Mouse (Mus musculus): Measurements from ENCODE around the gene Prr9. TPM values are rescaled to one million over a fixed set of nuclear protein-coding genes. Genes with fewer than 3 reads are reported as not detected.

Prr9 gene
- polyA plus RNA-seq, 1 experiment from 2014 or later = not detected

Other genes starting within 250 kb of the Prr9 start
- gene Pglyrp3, start 109.4 kb downstream of the Prr9 start, polyA plus RNA-seq (2014; fragmentation: Nextera tagmentation; extraction: Ambion mirVana) = not detected in 2 replicates
- gene Lor, start 40.8 kb downstream of the Prr9 start, polyA plus RNA-seq (2014; fragmentation: Nextera tagmentation; extraction: Ambion mirVana) = 0.22 and 0.36 TPM in 2 replicates
- not detected in 2 replicates for gene Lelp1, start 18.8 kb upstream of the Prr9 start, polyA plus RNA-seq (2014; fragmentation: Nextera tagmentation; extraction: Ambion mirVana)
- gene Sprr2a1, start 91.9 kb upstream of the Prr9 start, polyA plus RNA-seq (2014; fragmentation: Nextera tagmentation; extraction: Ambion mirVana) = 0.16 TPM in 1 of 2 replicates, not detected in the other
- gene Sprr2a2, start 92.0 kb upstream of the Prr9 start, polyA plus RNA-seq (2014; fragmentation: Nextera tagmentation; extraction: Ambion mirVana) = 1.8 and 2.1 TPM in 2 replicates
- not detected in 2 replicates for gene Sprr2a3, start 161.5 kb upstream of the Prr9 start, polyA plus RNA-seq (2014; fragmentation: Nextera tagmentation; extraction: Ambion mirVana)
- not detected in 2 replicates for gene Sprr2b, start 192.7 kb upstream of the Prr9 start, polyA plus RNA-seq (2014; fragmentation: Nextera tagmentation; extraction: Ambion mirVana)
- not detected in 2 replicates for gene Sprr2d, start 215.2 kb upstream of the Prr9 start, polyA plus RNA-seq (2014; fragmentation: Nextera tagmentation; extraction: Ambion mirVana)
- not detected in 2 replicates for gene Sprr2e, start 228.2 kb upstream of the Prr9 start, polyA plus RNA-seq (2014; fragmentation: Nextera tagmentation; extraction: Ambion mirVana)
- gene Sprr2f, start 241.2 kb upstream of the Prr9 start, polyA plus RNA-seq (2014; fragmentation: Nextera tagmentation; extraction: Ambion mirVana) = not detected in 2 replicates

Data from heart, embryonic 14.5 days (tissue).